Mouse (Mus musculus) MEL (cell line): ENCODE data around the gene Timm29. TPM values are rescaled to one million over a fixed set of nuclear protein-coding genes. Genes with fewer than 3 reads are reported as not detected.

Source experiments
- DNase-seq: peaks from one replicate; pipeline ENCODE4 v3.0.0; 2011; ENCODE audit warnings: low read depth, low spot score
- H3K27ac ChIP-seq: 2 replicates; pipeline ENCODE4 v1.5.1; 2012; ENCODE audit warnings: low read depth, mild to moderate bottlenecking, control low read depth, low read length, moderate library complexity; ENCODE audit not compliant: control insufficient read depth
- H3K27me3 ChIP-seq, 2 experiments: fragments of 150-350 bp in 1 of 2; sonication (generic) in 1 of 2; 2 replicates each; pipeline ENCODE4 v1.6.1; 2012; ENCODE audit warnings: low read length in 2 of 2, mild to moderate bottlenecking in 2 of 2, improper control_type of control experiment in 1 of 2, moderate library complexity in 1 of 2; ENCODE audit not compliant: insufficient read depth in 2 of 2, control insufficient read depth in 1 of 2
- H3K36me3 ChIP-seq, 2 experiments: 2 replicates each; pipeline ENCODE4 v1.6.1; 2012 to 2014; ENCODE audit warnings: low read length in 2 of 2, improper control_type of control experiment in 1 of 2, inconsistent platforms in 1 of 2, mild to moderate bottlenecking in 1 of 2; ENCODE audit not compliant: insufficient read depth in 2 of 2, control insufficient read depth in 1 of 2
- H3K4me1 ChIP-seq, 2 experiments: fragments of 150-350 bp in 1 of 2; sonication (generic) in 1 of 2; 2 replicates each; pipeline ENCODE4 v1.6.1; 2012; ENCODE audit warnings: low read length in 2 of 2, improper control_type of control experiment in 1 of 2, mild to moderate bottlenecking in 1 of 2; ENCODE audit not compliant: insufficient read depth in 2 of 2, control insufficient read depth in 1 of 2
- H3K4me3 ChIP-seq, 2 experiments: fragments of 150-350 bp in 1 of 2; sonication (generic) in 1 of 2; 2 replicates each; pipeline ENCODE4 v1.5.1; 2012; ENCODE audit warnings: low read depth in 2 of 2, low read length in 2 of 2, mild to moderate bottlenecking in 2 of 2, moderate library complexity in 2 of 2, control low read depth in 1 of 2, improper control_type of control experiment in 1 of 2; ENCODE audit not compliant: control insufficient read depth in 1 of 2, insufficient read depth in 1 of 2
- H3K79me2 ChIP-seq: 2 replicates; pipeline ENCODE4 v1.6.1; 2012; ENCODE audit warnings: mild to moderate bottlenecking, low read length, moderate library complexity; ENCODE audit not compliant: control insufficient read depth, poor library complexity, insufficient read depth
- H3K9ac ChIP-seq: 2 replicates; pipeline ENCODE4 v1.6.1; 2012; ENCODE audit warnings: low read depth, mild to moderate bottlenecking, control low read depth, low read length, moderate library complexity; ENCODE audit not compliant: control insufficient read depth, poor library complexity, severe bottlenecking
- H3K9me3 ChIP-seq: fragments of 150-350 bp; sonication (generic); replicated peaks from 2 replicates; pipeline ENCODE4 v1.6.1; 2012; ENCODE audit warnings: mild to moderate bottlenecking, low read length, improper control_type of control experiment, moderate library complexity; ENCODE audit not compliant: insufficient read depth
- CHD1 ChIP-seq: IDR thresholded peaks from 2 replicates; pipeline ENCODE4 v1.6.1; 2012; ENCODE audit warnings: low read depth, mild to moderate bottlenecking, inconsistent platforms, low read length, improper control_type of control experiment
- CTCF ChIP-seq, 3 experiments: IDR thresholded peaks in 2 of 3; conservative IDR thresholded peaks in 1 of 3; 2 replicates each; pipeline ENCODE4 v1.5.1; 2011 to 2012; ENCODE audit warnings: low read length in 3 of 3, low read depth in 2 of 3, mild to moderate bottlenecking in 2 of 3, improper control_type of control experiment in 1 of 3, inconsistent platforms in 1 of 3, mixed read lengths in 1 of 3, moderate library complexity in 1 of 3; ENCODE audit not compliant: control insufficient read depth in 1 of 3, insufficient read depth in 1 of 3, poor library complexity in 1 of 3, severe bottlenecking in 1 of 3
- E2F4 ChIP-seq: IDR thresholded peaks from 2 replicates; pipeline ENCODE4 v1.6.1; 2011; ENCODE audit warnings: low read depth, low read length, improper control_type of control experiment, borderline replicate concordance
- ELF1 ChIP-seq: IDR thresholded peaks from 2 replicates; pipeline ENCODE4 v1.6.1; 2014; ENCODE audit warnings: low read depth, mild to moderate bottlenecking, inconsistent platforms, low read length, improper control_type of control experiment, moderate library complexity
- ETS1 ChIP-seq: IDR thresholded peaks from 2 replicates; pipeline ENCODE4 v1.6.1; 2012; ENCODE audit warnings: low read depth, mild to moderate bottlenecking, inconsistent platforms, low read length, improper control_type of control experiment, moderate library complexity
- MAZ ChIP-seq: IDR thresholded peaks from 2 replicates; pipeline ENCODE4 v1.6.1; 2012; ENCODE audit warnings: low read depth, mild to moderate bottlenecking, inconsistent platforms, low read length, improper control_type of control experiment
- MYB ChIP-seq: IDR thresholded peaks from 2 replicates; pipeline ENCODE4 v1.6.1; 2011; ENCODE audit warnings: mild to moderate bottlenecking, low read depth, low read length, improper control_type of control experiment
- POLR2AphosphoS5 ChIP-seq: IDR thresholded peaks from 2 replicates; pipeline ENCODE4 v1.6.1; 2012; ENCODE audit warnings: low read depth, borderline replicate concordance, mild to moderate bottlenecking, inconsistent platforms, low read length, moderate library complexity, mixed read lengths
- RAD21 ChIP-seq: IDR thresholded peaks from 2 replicates; pipeline ENCODE4 v1.6.1; 2011; ENCODE audit warnings: mild to moderate bottlenecking, low read depth, low read length, improper control_type of control experiment
- RCOR1 ChIP-seq: IDR thresholded peaks from 2 replicates; pipeline ENCODE4 v1.6.1; 2012; ENCODE audit warnings: low read depth, mild to moderate bottlenecking, inconsistent platforms, low read length, improper control_type of control experiment
- TAL1 ChIP-seq: IDR thresholded peaks from 2 replicates; pipeline ENCODE4 v1.6.1; 2012; ENCODE audit warnings: mild to moderate bottlenecking, inconsistent platforms, low read length, moderate library complexity, mixed read lengths
- TBP ChIP-seq: IDR thresholded peaks from 2 replicates; pipeline ENCODE4 v1.8.0; 2011; ENCODE audit warnings: low read depth, low read length, improper control_type of control experiment
- UBTF ChIP-seq: IDR thresholded peaks from 2 replicates; pipeline ENCODE4 v1.6.1; 2012; ENCODE audit warnings: low read depth, mild to moderate bottlenecking, inconsistent platforms, low read length, improper control_type of control experiment, moderate library complexity, borderline replicate concordance; ENCODE audit not compliant: insufficient read depth
- USF1 ChIP-seq: IDR thresholded peaks from 2 replicates; pipeline ENCODE4 v1.6.1; 2014; ENCODE audit warnings: low read depth, mild to moderate bottlenecking, inconsistent platforms, low read length, improper control_type of control experiment, moderate library complexity
- ZMIZ1 ChIP-seq: IDR thresholded peaks from 2 replicates; pipeline ENCODE4 v1.6.1; 2012; ENCODE audit warnings: low read depth, mild to moderate bottlenecking, inconsistent platforms, low read length, improper control_type of control experiment, moderate library complexity
- polyA plus RNA-seq, 2 experiments: library from polyadenylated mRNA; stranded (reverse) in 1 of 2; unstranded in 1 of 2; fragments of >175 nt in 1 of 2; fragments of >200 nt in 1 of 2; gene quantifications; 2 replicates each; pipeline versions ENCODE4 v1.2.1 to v1.2.4; 2012; ENCODE audit warnings: low replicate concordance in 2 of 2, low read depth in 1 of 2; ENCODE audit not compliant: insufficient read length in 2 of 2, insufficient read depth in 1 of 2, missing spikeins in 1 of 2
- total RNA-seq: library from RNA; depleted of rRNA; stranded (reverse); fragments of 300-350 nt; gene quantifications from 2 replicates; pipeline ENCODE4 v1.2.3, GENCODE M21; 2012

The Timm29 gene
- total and polyA plus RNA-seq, 3 experiments = 45.8 to 163 (median 87.9) TPM

DNA sequence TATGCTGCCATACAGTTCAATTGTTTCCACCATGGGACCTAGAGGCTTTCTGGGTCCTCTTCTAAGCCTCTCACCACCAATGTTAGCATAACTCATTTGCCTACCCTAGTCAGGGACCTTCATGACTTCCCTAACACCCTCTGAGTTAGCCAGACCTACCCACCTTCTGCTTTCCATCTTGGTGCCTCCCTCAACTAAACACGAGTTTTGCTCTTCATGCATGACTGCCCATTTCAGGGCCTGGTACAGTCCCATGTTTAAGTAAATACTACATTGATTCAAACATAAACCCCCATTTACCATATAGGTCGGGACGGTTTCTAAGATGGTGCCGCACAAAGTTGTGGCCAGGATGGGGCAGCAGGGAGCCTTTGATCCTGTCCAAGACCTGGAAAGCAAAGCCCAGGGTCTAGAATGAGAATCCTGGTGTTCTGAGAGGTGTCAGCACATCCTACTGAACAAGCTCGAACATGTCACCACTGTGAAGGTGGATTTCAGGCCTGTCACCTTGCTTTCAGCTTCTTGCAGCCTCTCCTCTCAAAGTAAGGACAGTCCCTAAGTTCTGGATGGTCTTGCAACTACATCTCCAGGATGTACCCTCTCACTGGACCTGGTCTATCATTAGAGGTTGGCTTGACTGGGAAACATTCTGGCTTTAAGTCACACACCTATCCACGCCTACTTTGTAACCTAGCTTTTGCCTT lies 1.2 kb upstream of the Timm29 start:
- peaks cover 28% of the 10 kb centered on the region for H3K79me2 ChIP-seq
- no peaks in the 10 kb centered on the region for H3K9me3 ChIP-seq
- no peak for TF ChIP-seq ETS1
- TF ChIP-seq CTCF (IDR thresholded peaks at IDR 0.05 in 2 of 3, conservative IDR thresholded peaks at IDR 0.05 in 1 of 3; ENCODE audit: control insufficient read depth in 1 of 3, insufficient read depth in 1 of 3, low read depth in 2 of 3, low read length in 3 of 3, poor library complexity in 1 of 3, severe bottlenecking in 1 of 3) = no peak
- no peak for TF ChIP-seq ZMIZ1
- TF ChIP-seq RAD21 = no peak
- TF ChIP-seq MYB = no peak
- no peak for TF ChIP-seq POLR2AphosphoS5
- no peak for TF ChIP-seq TBP
- TF ChIP-seq MAZ = no peak
- TF ChIP-seq E2F4 = no peak
- TF ChIP-seq TAL1 = no peak
- no peak for TF ChIP-seq CHD1
- TF ChIP-seq ELF1 = no peak
- TF ChIP-seq, all 39 proteins: peak for 0
- no peak overlapping the region for H3K9ac ChIP-seq
- H3K4me3 ChIP-seq = 0 out of 4 replicates have a peak overlapping the region, but pooled peaks of 1 of the 2 experiments have one; percentile 51
- DNase-seq = peak; percentile 59
- H3K36me3 ChIP-seq = peaks cover 10 to 20% of the 10 kb centered on the region in 2 experiments
- H3K4me1 ChIP-seq = peaks cover 3 to 22% of the 10 kb centered on the region in 2 experiments; a peak in 3 of 4 replicates
- H3K27ac ChIP-seq = no peak overlapping the region
- H3K27me3 ChIP-seq = no peaks in the 10 kb centered on the region

GRCm38 (mm10) chr9:21591831-21592702 lies 455 bp upstream of the Timm29 start:
- Histone ChIP-seq H3K36me3 (peaks cover 9 to 20% of the 10 kb centered on the region in 2 experiments), H3K79me2 (peaks cover 28% of the 10 kb centered on the region), H3K4me1 (peaks cover 3 to 22% of the 10 kb centered on the region in 2 experiments; a peak in 3 of 4 replicates), H3K4me3 (peak overlapping the region; percentile 51 to 65), H3K9me3 (no peaks in the 10 kb centered on the region), H3K27me3 (no peaks in the 10 kb centered on the region), H3K27ac (peak overlapping the region; percentile 25), H3K9ac (peak overlapping the region; percentile 60)
- DNase-seq = peak; percentile 63
- no peak for TF ChIP-seq RCOR1
- TF ChIP-seq CHD1 = no peak
- TF ChIP-seq USF1 = no peak
- TF ChIP-seq UBTF = 0 out of 2 replicates have a peak, but pooled peaks have one; percentile 53
